Mouse (Mus musculus) bone marrow, adult 2 months (tissue): ENCODE measurements around the gene Kpna2.

Experiments
- CTCF ChIP-seq: fragments of 200-500 bp; IDR thresholded peaks from 2 replicates; pipeline ENCODE4 v1.5.1; 2011; ENCODE audit warnings: low read length, control low read depth; ENCODE audit not compliant: control insufficient read depth, insufficient read depth
- POLR2A ChIP-seq: fragments of 200-500 bp; IDR thresholded peaks from 2 replicates; pipeline ENCODE4 v1.6.1; 2011; ENCODE audit warnings: low read depth, mild to moderate bottlenecking, control low read depth, low read length, borderline replicate concordance; ENCODE audit not compliant: control insufficient read depth

DNA sequence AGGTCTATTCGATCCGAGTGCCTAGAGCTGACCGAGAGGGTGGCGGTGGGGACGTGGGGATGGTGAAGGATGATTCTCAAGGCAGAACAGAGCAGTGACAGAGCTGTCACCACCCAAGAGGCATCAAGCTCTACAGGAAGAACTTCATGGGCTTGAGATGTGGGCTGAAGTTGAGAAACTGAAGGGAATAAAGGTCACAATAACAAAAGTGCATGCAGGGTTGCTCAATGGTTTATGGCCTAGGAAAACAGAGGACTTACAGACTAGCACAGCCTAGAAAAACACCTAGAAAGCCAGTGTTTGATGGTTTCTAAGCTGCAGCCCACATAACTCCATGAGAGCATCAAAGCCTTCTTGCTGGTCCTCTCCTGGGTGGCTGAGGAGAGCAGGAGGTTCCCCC lies 40.1 kb upstream of the Kpna2 start:
- TF ChIP-seq POLR2A (no peak), CTCF (no peak)
